Mouse (Mus musculus): ENCODE measurements around the gene Plekha4. TPM values are rescaled to one million over a fixed set of nuclear protein-coding genes. Genes with fewer than 3 reads are reported as not detected.
"Not testable (repeated sequence)": the region's sequence is repeated elsewhere in the genome, so short reads cannot be mapped to it uniquely, and the experiment has no call there.

Plekha4 gene
- total RNA-seq (2014; rRNA removed) (2.4 and 2.8 TPM in 2 replicates), polyA plus RNA-seq (2015; fragmentation: Nextera tagmentation; extraction: Ambion mirVana) (2.1 and 2.2 TPM in 2 replicates)

DNA sequence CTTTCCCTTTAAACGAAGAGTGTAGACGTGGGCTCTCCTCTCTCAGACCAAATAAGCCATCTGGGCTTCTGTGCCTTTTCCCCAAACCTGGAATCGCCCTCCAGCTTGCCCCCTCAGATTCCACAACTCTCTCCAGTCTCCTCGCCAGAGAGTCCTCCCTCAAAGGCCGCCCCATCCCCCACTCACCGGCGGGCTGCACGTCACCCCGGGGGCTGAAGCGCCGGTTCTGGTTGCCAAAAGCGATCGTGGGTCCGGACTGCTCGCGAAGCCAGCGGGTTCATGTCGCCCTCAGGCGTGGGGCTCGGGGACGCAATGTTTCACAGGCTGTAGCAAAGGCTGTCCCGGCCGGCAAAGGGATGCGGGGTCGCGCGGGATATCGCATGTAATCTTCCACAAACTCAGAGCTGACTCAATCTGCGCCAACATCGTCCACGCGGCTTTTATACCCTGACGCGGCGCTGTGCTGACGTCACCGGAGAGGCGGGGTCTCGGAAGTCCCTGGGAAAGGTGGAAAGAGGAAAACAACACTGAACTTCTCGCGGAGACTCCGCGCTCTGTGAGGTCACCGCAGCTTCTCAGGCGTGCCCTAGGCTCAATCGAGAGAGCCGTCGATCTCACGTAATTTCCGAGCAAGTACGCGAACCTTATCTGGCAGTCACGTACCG is at the start of gene Plekha4, which contains the start of gene Ppp1r15a:
Gene Plekha4, plus strand, starts transcription at position 522 of the 665 bp plus-strand sequence.
Gene Ppp1r15a, minus strand, starts transcription at position 460 of the 665 bp plus-strand sequence.
- H3K4me3 ChIP-seq (ENCODE audit: low read length) = peak within 1 kb of the TSS; percentile 71
- peak within 1 kb of the TSS; percentile 71 for H3K9ac ChIP-seq (replicated peaks; ENCODE audit: low read length)
- H3K4me2 ChIP-seq (ENCODE audit: low read depth, low read length) = peak within 1 kb of the TSS; percentile 64
- TF ChIP-seq CTCF (IDR thresholded peaks at IDR 0.05; ENCODE audit: low read depth) = no peak
- under 1% methylated on average over 54 of the region's 54 CpGs for WGBS
- no peaks in the 10 kb centered on the region for H3K36me3 ChIP-seq (ENCODE audit: insufficient read depth, low read length)
- no peaks in the 10 kb centered on the region for H3K27me3 ChIP-seq (ENCODE audit: insufficient read depth, low read length)
- DNase-seq (ENCODE audit: low spot score) (peak; percentile 94), ATAC-seq (peak; percentile 91)
- peaks cover 11% of the 10 kb centered on the region; the same call in 1 of the 2 replicates for H3K4me1 ChIP-seq (ENCODE audit: insufficient read depth, low read length)
- no peaks in the 10 kb centered on the region for H3K9me3 ChIP-seq (ENCODE audit: low read length)
- H3K27ac ChIP-seq = peak within 1 kb of the TSS; percentile 83

DNA sequence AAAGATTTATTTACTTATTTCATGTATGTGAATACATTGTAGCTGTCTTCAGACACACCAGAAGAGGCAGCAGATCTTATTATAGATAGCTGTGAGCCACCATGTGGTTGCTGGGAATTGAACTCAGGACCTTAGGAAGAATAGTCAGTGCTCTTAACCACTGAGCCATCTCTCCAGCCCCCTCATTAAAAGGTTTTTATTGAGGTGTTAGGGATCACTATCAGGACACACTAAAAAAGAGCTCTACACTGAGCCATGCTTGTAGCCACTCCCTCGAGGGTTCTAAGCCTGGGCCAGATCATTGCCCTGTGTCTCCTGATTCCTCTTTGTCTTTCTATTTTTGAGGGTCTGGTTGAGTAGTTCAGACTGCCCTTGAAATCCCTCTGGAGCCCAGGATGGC is 49.7 kb upstream of the Plekha4 start:
- WGBS = 52% methylated on average over 1 of the region's 1 CpGs
- no peak for DNase-seq (ENCODE audit: low spot score)
- no peaks in the 10 kb centered on the region for H3K4me1 ChIP-seq (ENCODE audit: insufficient read depth, low read length)
- no peak overlapping the region for H3K4me3 ChIP-seq (ENCODE audit: low read length)
- no peak for TF ChIP-seq CTCF (IDR thresholded peaks at IDR 0.05; ENCODE audit: low read depth)
- H3K27ac ChIP-seq = no peak overlapping the region
- ATAC-seq = no peak
- no peaks in the 10 kb centered on the region for H3K27me3 ChIP-seq (ENCODE audit: insufficient read depth, low read length)
- no peak overlapping the region for H3K4me2 ChIP-seq (ENCODE audit: low read depth, low read length)
- no peak overlapping the region for H3K9ac ChIP-seq (replicated peaks; ENCODE audit: low read length)
- no peaks in the 10 kb centered on the region for H3K9me3 ChIP-seq (ENCODE audit: low read length)
- H3K36me3 ChIP-seq (ENCODE audit: insufficient read depth, low read length) = no peaks in the 10 kb centered on the region

DNA sequence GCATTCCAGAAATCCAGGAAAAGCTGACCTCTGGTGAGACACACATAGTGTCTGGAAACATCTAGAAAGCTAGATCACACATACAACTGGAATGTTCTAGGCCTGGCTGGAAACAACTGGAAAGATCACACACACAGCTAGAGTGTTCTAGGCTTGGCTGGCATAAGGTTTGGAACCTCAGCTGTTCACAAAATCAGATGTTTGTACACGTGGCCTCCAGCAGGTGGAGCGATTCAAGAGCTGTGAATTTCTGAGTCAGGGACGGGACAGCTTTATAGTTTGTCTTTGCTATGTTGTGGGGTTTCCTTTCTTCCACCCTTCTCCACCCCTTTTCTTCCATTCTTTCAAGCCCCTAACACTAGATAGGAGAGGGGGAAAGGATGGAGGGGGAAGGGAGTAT is 49.1 kb upstream of the Plekha4 start:
- ATAC-seq = peak; percentile 50; the same call in 1 of the 2 replicates
- no peaks in the 10 kb centered on the region for H3K9me3 ChIP-seq (ENCODE audit: low read length)
- H3K4me3 ChIP-seq (ENCODE audit: low read length) = no peak overlapping the region

GRCm38 (mm10) chr7:45478774-45479173 is 47.4 kb upstream of the Plekha4 start:
- Histone ChIP-seq H3K4me3 (ENCODE audit: low read length) (no peak overlapping the region), H3K36me3 (ENCODE audit: insufficient read depth, low read length) (no peaks in the 10 kb centered on the region), H3K9ac (replicated peaks; ENCODE audit: low read length) (no peak overlapping the region), H3K4me2 (ENCODE audit: low read depth, low read length) (no peak overlapping the region), H3K9me3 (ENCODE audit: low read length) (no peaks in the 10 kb centered on the region), H3K4me1 (ENCODE audit: insufficient read depth, low read length) (no peaks in the 10 kb centered on the region), H3K27ac (no peak overlapping the region), H3K27me3 (ENCODE audit: insufficient read depth, low read length) (no peaks in the 10 kb centered on the region)
- ATAC-seq (no peak), DNase-seq (ENCODE audit: low spot score) (no peak)
- no peak for TF ChIP-seq CTCF (IDR thresholded peaks at IDR 0.05; ENCODE audit: low read depth)
- 96% methylated on average over 7 of the region's 7 CpGs for WGBS

More for the DNA sequence above, 49.1 kb upstream of the Plekha4 start:
- Histone ChIP-seq H3K27ac (no peak overlapping the region), H3K4me1 (ENCODE audit: insufficient read depth, low read length) (no peaks in the 10 kb centered on the region), H3K36me3 (ENCODE audit: insufficient read depth, low read length) (no peaks in the 10 kb centered on the region), H3K4me2 (ENCODE audit: low read depth, low read length) (no peak overlapping the region), H3K9ac (replicated peaks; ENCODE audit: low read length) (no peak overlapping the region), H3K27me3 (ENCODE audit: insufficient read depth, low read length) (no peaks in the 10 kb centered on the region)
- WGBS = 7% methylated on average over 3 of the region's 3 CpGs
- TF ChIP-seq CTCF (IDR thresholded peaks at IDR 0.05; ENCODE audit: low read depth) = peak; percentile 88
- DNase-seq (ENCODE audit: low spot score) = peak; percentile 82

DNA sequence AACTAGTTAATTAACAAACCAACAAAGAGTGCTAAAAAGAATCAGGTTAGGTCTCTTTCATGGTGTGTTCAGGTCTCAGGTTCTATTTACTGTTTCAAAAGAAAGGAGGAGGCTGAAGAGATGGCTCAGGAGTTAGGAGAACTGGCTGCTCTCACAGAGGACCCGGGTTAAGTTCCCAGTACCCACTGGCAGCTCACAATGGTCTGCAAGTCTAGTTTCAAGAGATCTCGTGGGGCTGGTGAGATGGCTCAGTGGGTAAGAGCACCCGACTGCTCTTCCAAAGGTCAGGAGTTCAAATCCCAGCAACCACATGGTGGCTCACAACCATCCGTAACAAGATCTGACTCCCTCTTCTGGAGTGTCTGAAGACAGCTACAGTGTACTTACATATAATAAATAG is 45.8 kb upstream of the Plekha4 start:
- not testable (repeated sequence) for H3K4me2 ChIP-seq (ENCODE audit: low read depth, low read length); H3K27me3 ChIP-seq (ENCODE audit: insufficient read depth, low read length); H3K36me3 ChIP-seq (ENCODE audit: insufficient read depth, low read length); H3K27ac ChIP-seq; H3K4me3 ChIP-seq (ENCODE audit: low read length); ATAC-seq; DNase-seq (ENCODE audit: low spot score); H3K9ac ChIP-seq (replicated peaks; ENCODE audit: low read length); H3K9me3 ChIP-seq (ENCODE audit: low read length); H3K4me1 ChIP-seq (ENCODE audit: insufficient read depth, low read length)
- WGBS = 73% methylated on average over 3 of the region's 4 CpGs

DNA sequence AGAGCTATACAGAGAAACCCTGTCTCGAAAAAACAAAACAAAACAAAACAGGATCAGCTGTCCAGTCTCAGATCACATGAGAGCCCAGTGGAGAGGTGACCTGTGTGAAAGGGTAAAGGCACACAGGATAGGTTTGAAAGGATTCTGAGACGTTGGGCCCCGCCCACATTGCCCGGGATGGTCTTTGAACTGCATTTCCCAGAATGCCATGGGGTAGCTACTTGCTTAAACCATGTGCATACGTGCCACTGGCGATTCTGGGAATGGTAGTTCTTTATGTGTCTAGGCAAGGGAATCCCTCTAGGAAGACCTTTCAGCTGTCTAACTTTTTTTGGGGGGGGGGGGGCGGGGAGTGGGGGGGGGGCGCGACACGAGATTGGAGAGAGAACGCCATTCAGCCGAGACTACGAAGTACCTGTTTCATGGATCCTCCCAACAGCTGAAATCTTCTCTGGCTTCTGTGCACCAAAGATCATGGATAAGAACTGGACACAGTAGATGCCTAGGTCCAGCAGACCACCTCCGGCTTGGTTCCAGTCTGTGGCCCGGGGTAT is 44.7 kb upstream of the Plekha4 start, which contains the start of gene Tulp2:
Gene Tulp2, plus strand, starts transcription at position 504 of the 554 bp plus-strand sequence.
- no peaks in the 10 kb centered on the region for H3K27me3 ChIP-seq (ENCODE audit: insufficient read depth, low read length)
- no peak within 1 kb of the TSS for H3K4me2 ChIP-seq (ENCODE audit: low read depth, low read length)
- DNase-seq (ENCODE audit: low spot score) (peak; percentile 76), ATAC-seq (peak; percentile 87)
- no peak within 1 kb of the TSS for H3K9ac ChIP-seq (replicated peaks; ENCODE audit: low read length)
- no peak within 1 kb of the TSS for H3K4me3 ChIP-seq (ENCODE audit: low read length)
- no peak within 1 kb of the TSS for H3K27ac ChIP-seq
- 51% methylated on average over 15 of the region's 15 CpGs for WGBS
- H3K4me1 ChIP-seq (ENCODE audit: insufficient read depth, low read length) = no peaks in the 10 kb centered on the region
- H3K9me3 ChIP-seq (ENCODE audit: low read length) = no peaks in the 10 kb centered on the region
- no peaks in the 10 kb centered on the region for H3K36me3 ChIP-seq (ENCODE audit: insufficient read depth, low read length)
- TF ChIP-seq CTCF (IDR thresholded peaks at IDR 0.05; ENCODE audit: low read depth) = no peak

- WGBS = 91% methylated on average over 1 of the region's 1 CpGs
- no peaks in the 10 kb centered on the region for H3K27me3 ChIP-seq (ENCODE audit: insufficient read depth, low read length)
These were observed 44.0 kb upstream of the Plekha4 start for GRCm38 (mm10) chr7:45482166-45482565.

DNA sequence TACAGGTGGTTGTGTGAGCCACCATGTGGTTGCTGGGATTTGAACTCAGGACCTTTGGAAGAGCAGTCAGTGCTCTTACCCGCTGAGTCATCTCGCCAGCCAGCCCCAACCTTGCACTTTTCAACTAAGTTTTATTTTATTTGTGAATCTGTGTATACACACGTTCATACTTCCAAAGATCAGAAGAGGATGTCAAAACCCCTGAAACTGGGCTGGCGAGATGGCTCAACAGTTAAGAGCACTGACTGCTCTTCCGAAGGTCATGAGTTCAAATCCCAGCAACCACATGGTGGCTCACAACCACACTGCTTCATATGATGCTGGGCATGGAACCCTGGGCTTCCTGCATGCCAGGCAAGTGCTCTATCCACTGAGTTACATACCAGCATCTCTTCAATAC is 41.1 kb upstream of the Plekha4 start:
- DNase-seq (ENCODE audit: low spot score); H3K9ac ChIP-seq (replicated peaks; ENCODE audit: low read length); H3K4me2 ChIP-seq (ENCODE audit: low read depth, low read length); H3K27ac ChIP-seq; H3K36me3 ChIP-seq (ENCODE audit: insufficient read depth, low read length); H3K4me3 ChIP-seq (ENCODE audit: low read length); ATAC-seq; H3K9me3 ChIP-seq (ENCODE audit: low read length); H3K4me1 ChIP-seq (ENCODE audit: insufficient read depth, low read length); H3K27me3 ChIP-seq (ENCODE audit: insufficient read depth, low read length): not testable (repeated sequence)
- 92% methylated on average over 5 of the region's 5 CpGs for WGBS

More at GRCm38 (mm10) chr7:45482166-45482565, 44.0 kb upstream of the Plekha4 start:
- H3K4me2 ChIP-seq (ENCODE audit: low read depth, low read length) = no peak overlapping the region
- no peak for ATAC-seq
- no peaks in the 10 kb centered on the region for H3K9me3 ChIP-seq (ENCODE audit: low read length)
- H3K27ac ChIP-seq = no peak overlapping the region
- no peak for TF ChIP-seq CTCF (IDR thresholded peaks at IDR 0.05; ENCODE audit: low read depth)
- no peak overlapping the region for H3K9ac ChIP-seq (replicated peaks; ENCODE audit: low read length)
- no peak for DNase-seq (ENCODE audit: low spot score)
- H3K36me3 ChIP-seq (ENCODE audit: insufficient read depth, low read length) = no peaks in the 10 kb centered on the region
- no peaks in the 10 kb centered on the region for H3K4me1 ChIP-seq (ENCODE audit: insufficient read depth, low read length)
- no peak overlapping the region for H3K4me3 ChIP-seq (ENCODE audit: low read length)

Data from hindbrain, postnatal 0 days (tissue).